Mouse (Mus musculus) thymus, adult 2 months (tissue): Measurements from ENCODE around the gene Tmem207.

Experiments
- CTCF ChIP-seq: fragments of 200-500 bp; IDR thresholded peaks from 2 replicates; pipeline ENCODE4 v1.5.1; 2012; ENCODE audit warnings: mild to moderate bottlenecking, control low read depth, low read length, moderate library complexity, borderline replicate concordance; ENCODE audit not compliant: control insufficient read depth, poor library complexity, insufficient read depth; ENCODE audit errors: extremely low read depth
- POLR2A ChIP-seq: fragments of 200-500 bp; IDR thresholded peaks from 2 replicates; pipeline ENCODE4 v1.6.1; 2012; ENCODE audit warnings: mild to moderate bottlenecking, low read length, control low read depth, moderate library complexity; ENCODE audit not compliant: control insufficient read depth, poor library complexity, insufficient read depth; ENCODE audit errors: extremely low read depth

DNA sequence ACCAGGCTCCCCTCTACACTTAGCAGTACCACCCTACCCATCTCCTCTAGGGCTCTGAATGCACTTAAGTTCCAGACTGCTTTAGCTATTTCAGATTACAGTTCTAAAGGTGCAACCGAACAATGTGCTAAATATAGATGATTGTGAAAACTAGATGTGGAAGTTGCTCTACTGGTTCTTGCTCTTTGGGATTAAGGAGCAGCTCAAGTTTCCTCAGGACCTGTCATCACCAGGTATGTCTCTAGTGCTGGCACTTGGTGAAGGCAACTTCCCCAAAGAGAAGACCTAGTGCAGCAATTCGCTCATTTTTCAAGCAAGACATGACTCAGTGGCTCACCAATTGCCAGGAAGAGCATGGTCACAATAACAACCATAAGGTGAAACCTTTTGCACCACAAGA, 45.3 kb upstream of the Tmem207 start:
- TF ChIP-seq POLR2A: no peak
- TF ChIP-seq CTCF: no peak
